Mouse (Mus musculus): ENCODE measurements at regions not wholly inside any gene's neighbourhood (a gene's known extent, or its start where the extent isn't known, plus 50 kb on each side); places are given as distances from the start of the nearest gene placed in this dataset.

GRCm38 (mm10) chr10:29592906-29593305 is 57.2 kb upstream of the Rspo3 start:
- Histone ChIP-seq H3K27ac (ENCODE audit: low read depth, low read length) (no peak overlapping the region), H3K4me3 (ENCODE audit: low read depth, low read length) (no peak overlapping the region), H3K9ac (ENCODE audit: low read depth, low read length) (no peak overlapping the region), H3K4me1 (replicated peaks; ENCODE audit: control insufficient read depth, insufficient read depth, low read length) (no peaks in the 10 kb centered on the region), H3K4me2 (replicated peaks; ENCODE audit: low read depth) (no peak overlapping the region), H3K27me3 (replicated peaks; ENCODE audit: control insufficient read depth, insufficient read depth, low read length) (no peaks in the 10 kb centered on the region), H3K9me3 (ENCODE audit: control insufficient read depth) (no peaks in the 10 kb centered on the region), H3K36me3 (ENCODE audit: control insufficient read depth, insufficient read depth) (no peaks in the 10 kb centered on the region)
- 57% methylated on average over 3 of the region's 3 CpGs for WGBS
- no peak for TF ChIP-seq CTCF (IDR thresholded peaks at IDR 0.05; ENCODE audit: low read depth)
- ATAC-seq: no peak

GRCm38 (mm10) chr10:29590187-29590586 is 54.5 kb upstream of the Rspo3 start:
- Histone ChIP-seq H3K27ac (ENCODE audit: low read depth, low read length) (no peak overlapping the region), H3K4me1 (replicated peaks; ENCODE audit: control insufficient read depth, insufficient read depth, low read length) (no peaks in the 10 kb centered on the region), H3K9me3 (ENCODE audit: control insufficient read depth) (no peaks in the 10 kb centered on the region), H3K4me2 (replicated peaks; ENCODE audit: low read depth) (no peak overlapping the region), H3K9ac (ENCODE audit: low read depth, low read length) (no peak overlapping the region), H3K4me3 (ENCODE audit: low read depth, low read length) (no peak overlapping the region), H3K27me3 (replicated peaks; ENCODE audit: control insufficient read depth, insufficient read depth, low read length) (no peaks in the 10 kb centered on the region), H3K36me3 (ENCODE audit: control insufficient read depth, insufficient read depth) (no peaks in the 10 kb centered on the region)
- TF ChIP-seq CTCF (IDR thresholded peaks at IDR 0.05; ENCODE audit: low read depth): no peak
- ATAC-seq: no peak

GRCm38 (mm10) chr10:29589739-29590138 is 54.1 kb upstream of the Rspo3 start:
- no peaks in the 10 kb centered on the region for H3K36me3 ChIP-seq (ENCODE audit: control insufficient read depth, insufficient read depth)
- H3K27ac ChIP-seq (ENCODE audit: low read depth, low read length): no peak overlapping the region
- no peaks in the 10 kb centered on the region for H3K9me3 ChIP-seq (ENCODE audit: control insufficient read depth)
- no peak for TF ChIP-seq CTCF (IDR thresholded peaks at IDR 0.05; ENCODE audit: low read depth)
- no peak overlapping the region for H3K4me3 ChIP-seq (ENCODE audit: low read depth, low read length)
- H3K9ac ChIP-seq (ENCODE audit: low read depth, low read length): no peak overlapping the region
- H3K4me2 ChIP-seq (replicated peaks; ENCODE audit: low read depth): no peak overlapping the region
- H3K27me3 ChIP-seq (replicated peaks; ENCODE audit: control insufficient read depth, insufficient read depth, low read length): no peaks in the 10 kb centered on the region
- ATAC-seq: no peak
- no peaks in the 10 kb centered on the region for H3K4me1 ChIP-seq (replicated peaks; ENCODE audit: control insufficient read depth, insufficient read depth, low read length)

Data from intestine, postnatal 0 days (tissue).